Mouse (Mus musculus) forebrain, embryonic 11.5 days (tissue): Measurements from ENCODE around the gene Clca3a1. TPM values are rescaled to one million over a fixed set of nuclear protein-coding genes. Genes with fewer than 3 reads are reported as not detected.
A peak's percentile ranks its signal among the peaks of the same experiment; 100 is the strongest.

ENCODE experiments used
- ATAC-seq: fragments of 200-750 bp; cut with Nextera tagmentation; replicated peaks from 2 replicates; pipeline ENCODE4 v1.8.0; 2017; ENCODE audit warnings: moderate TSS enrichment; ENCODE audit not compliant: low FRiP score
- DNase-seq: peaks from one replicate; pipeline ENCODE4 v3.0.0-alpha.2; 2017; ENCODE audit warnings: low spot score
- H3K27ac ChIP-seq: fragments of 300-500 bp; sonication (generic); 2 replicates; pipeline ENCODE4 v1.5.1; 2014; ENCODE audit warnings: low read depth, low read length
- H3K27me3 ChIP-seq: fragments of 300-500 bp; sonication (generic); 2 replicates; pipeline ENCODE4 v1.6.1; 2014; ENCODE audit warnings: mild to moderate bottlenecking, low read length, mixed read lengths; ENCODE audit not compliant: control insufficient read depth, insufficient read depth
- H3K36me3 ChIP-seq: fragments of 300-500 bp; sonication (generic); 2 replicates; pipeline ENCODE4 v1.6.1; 2014; ENCODE audit warnings: mild to moderate bottlenecking, low read length, moderate library complexity, mixed read lengths; ENCODE audit not compliant: control insufficient read depth, insufficient read depth
- H3K4me1 ChIP-seq: fragments of 300-500 bp; sonication (generic); replicated peaks from 2 replicates; pipeline ENCODE4 v1.6.1; 2014; ENCODE audit warnings: low read length, mixed read lengths; ENCODE audit not compliant: control insufficient read depth, insufficient read depth
- H3K4me2 ChIP-seq: fragments of 300-500 bp; sonication (generic); 2 replicates; pipeline ENCODE4 v1.6.1; 2014; ENCODE audit warnings: low read depth, mild to moderate bottlenecking, low read length, moderate library complexity, mixed read lengths; ENCODE audit not compliant: severe bottlenecking
- H3K4me3 ChIP-seq: fragments of 300-500 bp; sonication (generic); 2 replicates; pipeline ENCODE4 v1.5.1; 2014; ENCODE audit warnings: low read depth, low read length
- H3K9ac ChIP-seq: fragments of 300-500 bp; sonication (generic); 2 replicates; pipeline ENCODE4 v1.6.1; 2014; ENCODE audit warnings: low read length
- H3K9me3 ChIP-seq: fragments of 300-500 bp; sonication (generic); 2 replicates; pipeline ENCODE4 v1.6.1; 2016; ENCODE audit warnings: low read length, mixed read lengths; ENCODE audit not compliant: control insufficient read depth
- WGBS: fragments of 180-500 bp; shearing (Covaris S2); extraction: QIAGEN DNeasy Blood & Tissue Kit; methylation state at CpG from one replicate; pipeline ENCODE4 v1.1.7; 2014; 5-methylcytosine and 5-hydroxymethylcytosine counted together
- polyA plus RNA-seq: library from polyadenylated mRNA; unstranded; fragments of >200 nt; fragmentation: Nextera tagmentation; extraction: Ambion mirVana; gene quantifications from 2 replicates; pipeline ENCODE4 v1.2.1, GENCODE M21; 2014

Clca3a1 gene
- polyA plus RNA-seq, 1 experiment from 2014 or later, result 0.04 TPM

DNA sequence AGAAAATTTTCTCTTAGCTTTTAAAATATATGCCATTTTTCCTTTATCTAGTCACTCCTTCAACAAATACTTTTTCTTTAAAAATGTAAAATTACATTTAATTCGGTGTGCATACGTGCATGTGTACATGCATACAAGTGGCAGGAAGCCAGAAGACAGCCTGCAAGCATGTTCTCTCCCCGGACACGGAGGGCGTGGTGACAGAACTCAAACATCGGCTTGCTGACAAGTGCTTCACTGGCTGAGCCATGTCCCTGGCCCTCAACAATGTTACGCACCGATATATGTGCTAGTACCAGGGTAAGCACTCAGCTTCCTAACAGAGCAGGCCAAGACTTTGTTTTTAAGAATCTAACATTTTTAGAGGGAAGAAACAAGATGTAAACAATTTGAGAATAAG, 46.2 kb downstream of the Clca3a1 start:
- no peaks in the 10 kb centered on the region for H3K9me3 ChIP-seq
- ATAC-seq (no peak), DNase-seq (no peak)
- no peaks in the 10 kb centered on the region for H3K36me3 ChIP-seq
- no peak overlapping the region for H3K9ac ChIP-seq
- no peak overlapping the region for H3K4me3 ChIP-seq
- H3K27me3 ChIP-seq, result no peaks in the 10 kb centered on the region
- peaks cover 3% of the 10 kb centered on the region; the same call in 1 of the 2 replicates for H3K4me1 ChIP-seq
- 90% methylated on average over 8 of the region's 8 CpGs for WGBS
- H3K27ac ChIP-seq, result no peak overlapping the region
- no peak overlapping the region for H3K4me2 ChIP-seq

DNA sequence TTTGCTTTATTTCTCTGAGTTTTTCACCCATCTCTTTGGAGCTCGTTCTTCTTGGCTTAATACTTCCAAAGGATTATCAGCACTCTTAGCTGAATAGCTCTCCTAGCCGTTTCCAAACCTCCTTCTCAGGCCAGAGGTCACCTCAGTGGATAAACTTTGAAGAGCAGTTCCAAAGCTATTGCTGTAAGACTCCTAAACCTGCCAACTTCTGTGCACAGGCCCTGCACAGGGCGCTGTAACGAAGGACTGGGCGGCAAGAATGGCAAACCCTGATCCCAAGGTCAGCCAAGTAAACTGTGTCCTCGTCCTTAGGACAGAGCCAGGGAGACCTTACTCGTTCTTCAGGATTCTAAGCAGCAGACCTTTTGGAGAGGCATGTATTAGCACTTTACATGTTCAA, 46.7 kb downstream of the Clca3a1 start:
- ATAC-seq (no peak), DNase-seq (no peak)
- Histone ChIP-seq H3K9me3 (no peaks in the 10 kb centered on the region), H3K27ac (no peak overlapping the region), H3K4me2 (no peak overlapping the region), H3K4me3 (no peak overlapping the region), H3K27me3 (no peaks in the 10 kb centered on the region), H3K9ac (no peak overlapping the region), H3K4me1 (peaks cover 3% of the 10 kb centered on the region; the same call in 1 of the 2 replicates), H3K36me3 (no peaks in the 10 kb centered on the region)
- WGBS, result 57% methylated on average over 7 of the region's 7 CpGs

DNA sequence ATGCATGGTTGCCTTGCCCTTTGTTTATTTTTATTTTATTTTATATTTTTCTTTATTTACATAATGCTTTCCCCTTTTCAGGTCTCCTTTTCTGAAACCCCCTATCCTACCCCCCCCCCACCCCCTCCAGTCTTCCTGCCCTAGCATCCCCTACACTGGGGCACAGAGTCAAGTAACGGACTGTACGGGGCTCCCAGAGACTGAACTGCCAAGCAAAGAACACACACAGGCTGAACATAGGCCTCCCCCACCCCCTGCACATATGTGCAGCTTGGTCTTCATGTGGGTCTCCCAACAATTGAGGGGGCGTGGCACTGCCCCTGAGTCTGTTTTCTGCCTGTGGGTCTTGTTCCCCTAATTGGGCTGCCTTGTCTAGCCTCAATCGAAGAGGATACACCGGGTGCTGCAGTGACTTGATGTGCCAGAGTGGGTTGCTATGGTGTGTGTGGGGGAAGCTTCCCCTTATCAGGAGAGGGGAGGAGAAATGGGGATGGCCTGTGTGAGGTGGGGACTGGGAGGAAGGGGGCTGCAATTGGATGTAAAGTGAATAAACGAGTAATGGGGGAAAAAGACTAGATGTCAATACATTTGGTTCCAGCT, 49.1 kb downstream of the Clca3a1 start:
- Histone ChIP-seq H3K36me3 (no peaks in the 10 kb centered on the region), H3K4me2 (no peak overlapping the region), H3K9me3 (no peaks in the 10 kb centered on the region), H3K9ac (no peak overlapping the region), H3K27me3 (no peaks in the 10 kb centered on the region), H3K4me3 (no peak overlapping the region), H3K27ac (no peak overlapping the region), H3K4me1 (no peaks in the 10 kb centered on the region)
- DNase-seq (no peak), ATAC-seq (peak; percentile 66)
- 61% methylated on average over 6 of the region's 6 CpGs for WGBS

DNA sequence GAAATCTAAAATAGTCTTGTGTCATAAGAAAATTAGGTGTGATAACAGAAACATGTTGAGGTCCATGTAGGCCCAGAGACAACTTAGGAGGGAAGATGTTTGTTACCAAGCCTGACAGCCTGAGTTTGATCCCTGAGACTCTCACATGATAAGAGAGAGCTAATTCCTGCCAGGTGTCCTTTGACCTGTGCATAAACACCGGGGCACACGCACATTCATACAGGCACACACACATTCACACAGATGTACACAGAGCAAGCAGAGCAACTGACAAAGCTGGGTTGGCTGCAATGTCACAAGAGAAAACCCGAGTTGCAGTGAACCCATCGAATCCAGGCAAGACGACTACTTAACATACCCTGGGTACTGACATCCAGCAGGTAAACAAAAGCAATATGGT, 52.2 kb downstream of the Clca3a1 start:
- ATAC-seq (no peak), DNase-seq (no peak)
- Histone ChIP-seq H3K9ac (no peak overlapping the region), H3K4me3 (no peak overlapping the region), H3K27me3 (no peaks in the 10 kb centered on the region), H3K4me1 (no peaks in the 10 kb centered on the region), H3K27ac (no peak overlapping the region), H3K9me3 (no peaks in the 10 kb centered on the region), H3K36me3 (no peaks in the 10 kb centered on the region), H3K4me2 (no peak overlapping the region)
- WGBS, result 90% methylated on average over 5 of the region's 5 CpGs

DNA sequence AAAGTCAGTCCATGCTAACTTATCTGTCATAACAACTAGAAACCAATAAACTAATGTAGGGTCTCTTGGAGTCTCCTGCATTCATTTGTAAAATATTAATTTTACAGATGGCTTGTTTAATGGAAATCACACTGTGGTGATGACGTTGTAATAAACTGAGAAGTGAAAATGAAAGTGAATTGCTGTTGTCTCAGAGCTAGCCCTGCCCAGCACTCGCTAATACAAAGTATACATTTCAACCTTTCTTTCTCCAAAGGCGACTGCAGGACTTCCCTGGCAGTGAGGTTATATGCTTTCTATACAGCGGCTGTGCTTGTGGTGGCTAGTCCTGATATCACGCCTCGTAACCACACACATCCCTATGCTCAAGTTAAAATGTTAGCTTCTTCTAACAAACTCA, 56.8 kb downstream of the Clca3a1 start:
- no peaks in the 10 kb centered on the region for H3K9me3 ChIP-seq
- H3K27me3 ChIP-seq, result no peaks in the 10 kb centered on the region
- no peak overlapping the region for H3K9ac ChIP-seq
- H3K36me3 ChIP-seq, result no peaks in the 10 kb centered on the region; the same call in 1 of the 2 replicates
- no peak overlapping the region for H3K4me3 ChIP-seq
- no peaks in the 10 kb centered on the region for H3K4me1 ChIP-seq
- H3K27ac ChIP-seq, result no peak overlapping the region
- WGBS, result 90% methylated on average over 6 of the region's 6 CpGs
- DNase-seq (no peak), ATAC-seq (no peak)
- no peak overlapping the region for H3K4me2 ChIP-seq

DNA sequence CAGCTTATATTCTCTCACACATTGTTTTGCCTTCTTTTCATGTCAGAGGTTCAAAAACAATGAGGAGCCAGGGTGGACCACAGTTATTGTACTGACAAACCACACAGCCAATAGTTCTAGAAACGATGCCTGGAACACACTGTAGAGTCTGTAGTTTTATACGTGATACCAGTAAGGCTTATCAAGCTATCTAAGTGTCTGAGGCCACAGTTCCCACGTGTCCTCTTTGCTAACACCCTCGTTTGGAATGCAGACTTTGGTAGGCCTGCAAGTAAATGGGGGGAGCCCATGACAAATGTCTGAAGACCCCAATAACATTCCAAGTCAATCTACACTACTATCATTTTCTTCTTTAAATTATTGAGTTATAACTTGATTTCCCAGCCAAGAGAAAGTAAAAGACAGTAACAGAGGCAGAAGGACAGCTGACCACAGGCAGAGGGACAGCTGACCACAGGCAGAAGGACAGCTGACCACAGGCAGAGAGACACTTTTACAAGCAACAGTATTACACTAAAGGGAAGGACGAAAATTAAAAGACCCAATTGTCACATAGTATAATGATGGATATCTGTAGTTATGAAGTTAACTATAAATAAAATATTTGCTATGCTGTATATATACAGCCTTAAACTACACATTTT, 61.9 kb downstream of the Clca3a1 start:
- H3K9me3 ChIP-seq, result no peaks in the 10 kb centered on the region
- no peaks in the 10 kb centered on the region for H3K27me3 ChIP-seq
- H3K9ac ChIP-seq, result no peak overlapping the region
- H3K4me2 ChIP-seq, result no peak overlapping the region
- no peaks in the 10 kb centered on the region for H3K4me1 ChIP-seq
- H3K4me3 ChIP-seq, result no peak overlapping the region
- 87% methylated on average over 5 of the region's 5 CpGs for WGBS
- H3K36me3 ChIP-seq, result no peaks in the 10 kb centered on the region; the same call in 1 of the 2 replicates
- no peak for DNase-seq
- H3K27ac ChIP-seq, result no peak overlapping the region
- ATAC-seq, result no peak

DNA sequence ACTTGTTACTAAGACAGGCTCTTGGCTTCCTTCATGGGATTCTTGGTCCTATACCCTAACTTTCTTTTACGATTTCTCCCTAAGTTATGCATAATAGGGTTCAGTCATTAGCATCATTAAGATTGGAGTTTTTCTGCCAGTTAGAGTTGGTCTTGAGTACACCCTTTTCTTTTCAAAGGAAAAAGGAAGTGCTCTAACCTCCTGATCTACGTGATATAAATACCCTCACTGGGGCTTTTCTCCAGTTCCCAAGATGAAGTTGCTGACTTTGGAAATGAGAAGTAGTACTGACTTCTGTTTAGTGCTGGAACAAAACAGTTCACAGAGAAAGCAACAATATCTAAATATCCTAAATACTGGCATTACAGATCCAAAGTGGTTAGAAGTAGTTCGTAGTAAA, 62.8 kb downstream of the Clca3a1 start:
- H3K4me3 ChIP-seq, result no peak overlapping the region
- H3K4me2 ChIP-seq, result no peak overlapping the region
- H3K9me3 ChIP-seq, result no peaks in the 10 kb centered on the region
- no peak overlapping the region for H3K27ac ChIP-seq
- 87% methylated on average over 3 of the region's 3 CpGs for WGBS
- no peak overlapping the region for H3K9ac ChIP-seq
- H3K4me1 ChIP-seq, result no peaks in the 10 kb centered on the region
- DNase-seq (no peak), ATAC-seq (no peak)
- H3K36me3 ChIP-seq, result no peaks in the 10 kb centered on the region; the same call in 1 of the 2 replicates
- H3K27me3 ChIP-seq, result no peaks in the 10 kb centered on the region

DNA sequence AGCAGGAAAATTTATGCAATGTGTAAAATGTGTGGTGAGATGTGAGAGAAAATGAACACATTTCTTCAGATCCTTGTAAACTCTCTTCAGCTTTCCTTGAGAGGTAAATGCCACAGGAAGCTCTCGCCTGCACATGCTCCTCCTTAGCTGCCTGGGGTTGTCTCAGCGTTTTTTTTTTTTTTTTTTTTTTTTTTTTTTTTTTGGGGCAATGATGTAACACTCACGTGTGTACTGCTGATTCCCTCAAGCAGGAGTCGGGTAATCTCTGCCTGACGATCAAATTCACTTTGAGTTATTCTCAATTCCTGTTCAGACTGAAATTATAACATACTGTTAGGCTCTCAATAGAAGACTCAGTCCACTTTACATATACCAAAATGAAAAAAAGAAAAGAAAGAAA, 63.6 kb downstream of the Clca3a1 start:
- Histone ChIP-seq H3K9me3 (no peaks in the 10 kb centered on the region), H3K4me2 (no peak overlapping the region), H3K36me3 (no peaks in the 10 kb centered on the region; the same call in 1 of the 2 replicates), H3K4me1 (no peaks in the 10 kb centered on the region), H3K27me3 (no peaks in the 10 kb centered on the region), H3K27ac (no peak overlapping the region), H3K9ac (no peak overlapping the region), H3K4me3 (no peak overlapping the region)
- ATAC-seq (no peak), DNase-seq (no peak)
- 90% methylated on average over 5 of the region's 5 CpGs for WGBS

DNA sequence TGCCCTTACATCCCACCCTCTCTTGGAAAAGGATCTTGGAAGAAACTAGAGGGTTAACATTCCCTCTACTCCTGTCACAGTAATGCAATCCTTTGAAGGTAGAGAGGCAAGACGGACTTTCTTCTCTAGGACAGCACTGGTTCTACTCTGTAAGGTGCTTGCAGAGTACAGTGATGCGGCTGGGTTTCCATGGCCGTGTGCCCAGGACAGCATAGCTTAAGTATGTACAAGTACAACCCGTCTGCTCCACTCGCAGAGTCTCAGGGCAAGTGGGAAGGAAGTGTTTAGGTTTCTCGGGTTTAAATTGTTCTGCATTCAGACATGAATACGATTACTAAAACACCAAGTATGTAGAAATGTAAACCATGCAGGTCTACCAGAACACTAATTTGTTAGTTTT, 65.8 kb downstream of the Clca3a1 start:
- 91% methylated on average over 7 of the region's 7 CpGs for WGBS
- H3K4me3 ChIP-seq, result no peak overlapping the region

More for the DNA sequence above, 65.8 kb downstream of the Clca3a1 start:
- Histone ChIP-seq H3K4me2 (no peak overlapping the region), H3K27me3 (no peaks in the 10 kb centered on the region), H3K36me3 (no peaks in the 10 kb centered on the region; the same call in 1 of the 2 replicates), H3K9me3 (no peaks in the 10 kb centered on the region), H3K27ac (no peak overlapping the region), H3K9ac (no peak overlapping the region), H3K4me1 (no peaks in the 10 kb centered on the region)
- ATAC-seq (no peak), DNase-seq (no peak)
